Mouse (Mus musculus) limb, embryonic 11.5 days (tissue): ENCODE results near the gene Kcnj9. TPM values are rescaled to one million over a fixed set of nuclear protein-coding genes. Genes with fewer than 3 reads are reported as not detected.
A peak's percentile ranks its signal among the peaks of the same experiment; 100 is the strongest.

Source experiments
- ATAC-seq: fragments of 200-750 bp; cut with Nextera tagmentation; 2 replicates; pipeline ENCODE4 v1.8.0; 2017; ENCODE audit warnings: low read depth; ENCODE audit not compliant: insufficient number of reproducible peaks, low FRiP score, low TSS enrichment
- DNase-seq: peaks from one replicate; pipeline ENCODE4 v3.0.0-alpha.2; 2015; ENCODE audit warnings: low spot score
- H3K27ac ChIP-seq: fragments of 300-500 bp; sonication (generic); replicated peaks from 2 replicates; pipeline ENCODE4 v1.5.1; 2014; ENCODE audit warnings: low read depth, mild to moderate bottlenecking, low read length
- H3K27me3 ChIP-seq: fragments of 300-500 bp; sonication (generic); 2 replicates; pipeline ENCODE4 v1.6.1; 2014; ENCODE audit warnings: mild to moderate bottlenecking, low read length, mixed read lengths; ENCODE audit not compliant: control insufficient read depth, insufficient read depth
- H3K36me3 ChIP-seq: fragments of 300-500 bp; sonication (generic); 2 replicates; pipeline ENCODE4 v1.6.1; 2014; ENCODE audit warnings: mild to moderate bottlenecking, low read length, moderate library complexity, mixed read lengths; ENCODE audit not compliant: control insufficient read depth, insufficient read depth
- H3K4me1 ChIP-seq: fragments of 300-500 bp; sonication (generic); 2 replicates; pipeline ENCODE4 v1.6.1; 2014; ENCODE audit warnings: low read length, mixed read lengths; ENCODE audit not compliant: control insufficient read depth, insufficient read depth
- H3K4me2 ChIP-seq: fragments of 300-500 bp; sonication (generic); 2 replicates; pipeline ENCODE4 v1.6.1; 2014; ENCODE audit warnings: low read depth, mild to moderate bottlenecking, moderate library complexity; ENCODE audit not compliant: severe bottlenecking
- H3K4me3 ChIP-seq: fragments of 300-500 bp; sonication (generic); 2 replicates; pipeline ENCODE4 v1.5.1; 2014; ENCODE audit warnings: low read depth, low read length
- H3K9ac ChIP-seq: fragments of 300-500 bp; sonication (generic); 2 replicates; pipeline ENCODE4 v1.6.1; 2014; ENCODE audit warnings: mild to moderate bottlenecking, low read length
- H3K9me3 ChIP-seq: fragments of 300-500 bp; sonication (generic); 2 replicates; pipeline ENCODE4 v1.6.1; 2016; ENCODE audit warnings: low read length; ENCODE audit not compliant: control insufficient read depth
- WGBS: fragments of 180-500 bp; shearing (Covaris S2); extraction: QIAGEN DNeasy Blood & Tissue Kit; methylation state at CpG from one replicate; pipeline ENCODE4 v1.1.7; 2014; 5-methylcytosine and 5-hydroxymethylcytosine counted together
- polyA plus RNA-seq: library from polyadenylated mRNA; unstranded; fragments of >200 nt; fragmentation: Nextera tagmentation; extraction: Ambion mirVana; gene quantifications from 2 replicates; pipeline ENCODE4 v1.2.1, GENCODE M21; 2014

Kcnj9 gene
- polyA plus RNA-seq, 1 experiment from 2014 or later, result not detected

DNA sequence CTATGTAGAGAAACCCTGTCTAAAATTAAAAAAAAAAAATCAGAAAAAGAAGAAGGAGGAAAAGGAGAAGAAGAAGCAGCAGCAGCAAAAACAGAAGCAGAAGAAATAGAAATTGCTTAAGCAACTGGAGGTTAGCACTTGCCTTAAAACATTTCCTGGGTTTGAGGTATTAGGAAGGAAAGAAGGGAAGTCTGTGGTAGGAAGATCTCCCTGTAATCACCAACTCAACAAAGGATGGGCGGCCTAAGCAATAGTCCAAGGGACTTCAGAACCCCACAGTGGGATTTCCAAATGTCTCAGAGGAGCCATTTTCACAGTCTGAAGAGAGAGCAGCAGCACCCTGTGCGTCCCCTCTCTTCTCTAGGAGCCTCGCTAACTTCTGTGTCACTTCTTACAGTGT lies 23.3 kb upstream of the Kcnj9 start:
- Histone ChIP-seq H3K4me3 (no peak overlapping the region), H3K4me2 (no peak overlapping the region), H3K36me3 (no peaks in the 10 kb centered on the region), H3K27me3 (peaks cover 10% of the 10 kb centered on the region; the same call in 1 of the 2 replicates), H3K27ac (no peak overlapping the region), H3K9me3 (no peaks in the 10 kb centered on the region), H3K9ac (no peak overlapping the region), H3K4me1 (peaks cover 8% of the 10 kb centered on the region; the same call in 1 of the 2 replicates)
- ATAC-seq, result no peak
- 84% methylated on average over 3 of the region's 3 CpGs for WGBS
- no peak for DNase-seq

GRCm38 (mm10) chr1:172352001-172352400 lies 22.9 kb upstream of the Kcnj9 start:
- no peak for DNase-seq
- ATAC-seq, result no peak
- Histone ChIP-seq H3K4me2 (no peak overlapping the region), H3K4me3 (no peak overlapping the region), H3K9me3 (no peaks in the 10 kb centered on the region), H3K9ac (no peak overlapping the region), H3K36me3 (no peaks in the 10 kb centered on the region), H3K4me1 (peaks cover 8% of the 10 kb centered on the region; the same call in 1 of the 2 replicates), H3K27ac (no peak overlapping the region), H3K27me3 (peaks cover 10% of the 10 kb centered on the region; the same call in 1 of the 2 replicates)
- 85% methylated on average over 6 of the region's 6 CpGs for WGBS

DNA sequence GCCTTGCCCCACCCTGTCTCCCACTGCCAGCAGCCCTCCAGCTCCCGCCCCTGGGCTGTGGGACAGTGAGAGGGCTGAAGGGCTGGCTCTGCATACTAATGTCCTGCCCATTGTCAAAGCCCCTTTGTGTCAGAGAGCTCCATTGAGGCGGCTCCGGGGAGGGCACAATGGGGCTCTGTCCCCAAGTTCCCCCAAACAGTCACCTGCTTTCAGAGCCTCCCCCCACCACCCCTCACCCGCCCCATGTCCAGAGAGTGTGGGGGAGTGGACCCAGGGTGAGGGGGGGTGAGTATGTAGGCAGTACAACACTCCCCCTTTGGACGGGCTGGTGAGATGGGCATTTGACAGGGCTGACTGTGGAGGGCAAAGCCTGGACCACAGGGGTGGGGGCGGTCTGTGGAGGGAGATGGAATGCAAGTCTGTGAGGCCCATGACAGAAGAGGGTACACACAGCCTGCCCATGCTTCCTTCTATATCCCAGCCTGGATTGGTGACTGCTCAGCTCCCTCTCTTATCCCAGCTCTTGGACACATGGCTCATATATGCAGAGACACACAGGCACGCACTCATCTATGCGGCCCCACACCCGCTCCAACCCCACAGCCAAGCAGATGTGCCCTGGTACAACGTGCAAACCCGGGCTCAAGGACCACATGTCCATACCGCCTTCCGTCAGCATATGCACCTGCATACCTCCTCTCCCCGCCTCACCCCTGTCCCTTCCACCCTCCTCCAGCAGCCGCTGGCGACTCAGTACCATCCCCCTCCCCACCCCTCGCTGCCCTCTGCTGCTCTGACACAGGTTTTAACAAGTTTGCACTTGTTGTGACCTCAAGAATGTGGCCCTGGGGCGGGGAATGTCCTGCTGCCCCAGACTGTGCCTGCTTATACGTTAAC lies 21.0 kb upstream of the Kcnj9 start:
- Histone ChIP-seq H3K27ac (no peak overlapping the region), H3K9ac (no peak overlapping the region)

DNA sequence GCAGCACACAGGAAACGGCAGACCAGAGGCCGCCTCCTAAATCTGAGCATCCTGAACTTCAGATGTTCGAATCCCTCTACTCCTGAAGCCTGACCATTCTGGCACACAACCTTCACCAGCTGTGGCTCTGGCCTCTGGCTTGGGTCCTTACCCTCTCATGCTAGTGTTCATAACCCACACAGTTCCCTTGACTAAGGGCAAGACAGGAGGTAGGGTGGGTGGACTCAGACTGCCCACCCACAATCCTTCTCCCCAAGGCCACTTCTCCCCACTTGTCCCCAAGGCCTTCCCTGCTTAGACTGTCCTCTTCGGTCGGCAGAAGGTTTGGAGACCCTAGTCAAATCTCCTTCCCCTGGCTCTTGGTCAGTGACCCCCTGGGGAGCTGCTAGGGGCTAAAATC lies 20.4 kb upstream of the Kcnj9 start:
- H3K27ac ChIP-seq, result no peak overlapping the region
- H3K4me2 ChIP-seq, result no peak overlapping the region
- H3K4me3 ChIP-seq, result no peak overlapping the region
- WGBS, result 68% methylated on average over 5 of the region's 5 CpGs
- no peak overlapping the region for H3K9ac ChIP-seq
- no peaks in the 10 kb centered on the region for H3K9me3 ChIP-seq
- H3K27me3 ChIP-seq, result peaks cover 10% of the 10 kb centered on the region; the same call in 1 of the 2 replicates
- peaks cover 8% of the 10 kb centered on the region; the same call in 1 of the 2 replicates for H3K4me1 ChIP-seq
- H3K36me3 ChIP-seq, result no peaks in the 10 kb centered on the region
- no peak for DNase-seq
- no peak for ATAC-seq

More for the DNA sequence above, 21.0 kb upstream of the Kcnj9 start:
- no peaks in the 10 kb centered on the region for H3K36me3 ChIP-seq
- H3K27me3 ChIP-seq, result peaks cover 10% of the 10 kb centered on the region; the same call in 1 of the 2 replicates
- H3K9me3 ChIP-seq, result no peaks in the 10 kb centered on the region
- peak; percentile 65 for ATAC-seq
- peak; percentile 70 for DNase-seq
- H3K4me3 ChIP-seq, result no peak overlapping the region
- 14% methylated on average over 19 of the region's 19 CpGs for WGBS
- peak overlapping the region; percentile 7 for H3K4me2 ChIP-seq
- peaks cover 8% of the 10 kb centered on the region; the same call in 1 of the 2 replicates for H3K4me1 ChIP-seq

GRCm38 (mm10) chr1:172347382-172347781 lies 18.3 kb upstream of the Kcnj9 start:
- Histone ChIP-seq H3K4me1 (peaks cover 8% of the 10 kb centered on the region; the same call in 1 of the 2 replicates), H3K9ac (no peak overlapping the region), H3K27me3 (peaks cover 12% of the 10 kb centered on the region), H3K9me3 (no peaks in the 10 kb centered on the region; the same call in 1 of the 2 replicates), H3K27ac (no peak overlapping the region), H3K36me3 (no peaks in the 10 kb centered on the region), H3K4me2 (no peak overlapping the region), H3K4me3 (no peak overlapping the region)
- 86% methylated on average over 12 of the region's 12 CpGs for WGBS
- DNase-seq (no peak), ATAC-seq (no peak)

DNA sequence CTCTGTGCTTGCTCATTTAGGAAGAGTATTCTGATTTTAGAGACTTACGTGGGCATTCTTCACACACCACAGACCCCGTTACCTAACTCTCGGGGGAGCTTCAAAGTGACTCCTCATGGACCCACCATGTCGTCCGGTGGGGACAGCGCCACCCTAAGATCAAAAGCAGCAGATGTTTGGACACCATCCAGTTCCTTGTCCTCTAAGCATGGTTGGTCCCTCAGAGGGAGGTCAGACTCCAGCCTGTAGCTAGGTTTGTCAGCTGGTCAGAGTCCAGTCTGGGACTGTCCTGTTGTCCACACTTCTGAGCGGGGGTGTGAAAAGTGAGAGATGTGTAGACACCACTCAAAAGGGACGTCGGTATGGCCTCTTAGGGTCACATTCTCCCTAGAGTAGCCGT lies 17.6 kb upstream of the Kcnj9 start:
- no peaks in the 10 kb centered on the region; the same call in 1 of the 2 replicates for H3K9me3 ChIP-seq
- no peak overlapping the region for H3K4me2 ChIP-seq
- H3K4me1 ChIP-seq, result peaks cover 8% of the 10 kb centered on the region; the same call in 1 of the 2 replicates
- no peak overlapping the region for H3K9ac ChIP-seq
- ATAC-seq (no peak), DNase-seq (no peak)
- peaks cover 18% of the 10 kb centered on the region for H3K27me3 ChIP-seq
- 87% methylated on average over 10 of the region's 10 CpGs for WGBS
- no peaks in the 10 kb centered on the region for H3K36me3 ChIP-seq
- no peak overlapping the region for H3K4me3 ChIP-seq
- no peak overlapping the region for H3K27ac ChIP-seq

GRCm38 (mm10) chr1:172344820-172345219 lies 15.7 kb upstream of the Kcnj9 start:
- ATAC-seq (no peak), DNase-seq (no peak)
- H3K27ac ChIP-seq, result no peak overlapping the region
- H3K27me3 ChIP-seq, result peaks cover 25% of the 10 kb centered on the region
- H3K9me3 ChIP-seq, result no peaks in the 10 kb centered on the region; the same call in 1 of the 2 replicates
- H3K4me2 ChIP-seq, result no peak overlapping the region
- peaks cover under 1% of the 10 kb centered on the region; the same call in 1 of the 2 replicates for H3K4me1 ChIP-seq
- no peaks in the 10 kb centered on the region for H3K36me3 ChIP-seq
- WGBS, result 80% methylated on average over 7 of the region's 7 CpGs
- H3K4me3 ChIP-seq, result no peak overlapping the region
- H3K9ac ChIP-seq, result no peak overlapping the region

DNA sequence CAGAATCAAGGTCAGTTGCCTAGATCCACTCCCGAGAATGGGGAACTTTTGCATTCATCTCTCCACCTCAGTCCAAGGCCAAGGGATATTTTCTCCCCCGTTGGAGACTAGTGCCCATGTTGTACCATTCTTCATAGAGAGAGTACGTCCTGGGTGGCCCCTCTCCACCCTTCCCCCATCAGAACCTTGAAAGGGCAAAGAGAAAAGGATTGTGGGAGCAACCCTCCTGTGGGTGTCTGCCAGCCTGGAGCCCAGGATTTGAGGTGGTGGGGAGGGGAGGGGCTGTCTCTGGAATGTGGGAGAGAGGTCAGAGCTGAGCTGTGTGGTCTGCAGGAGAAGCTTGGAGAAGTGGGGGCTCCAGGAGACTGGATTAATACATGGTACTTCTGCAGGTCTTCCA lies 14.8 kb upstream of the Kcnj9 start:
- Histone ChIP-seq H3K36me3 (no peaks in the 10 kb centered on the region), H3K4me2 (no peak overlapping the region), H3K9ac (no peak overlapping the region), H3K27me3 (peaks cover 22% of the 10 kb centered on the region), H3K9me3 (no peaks in the 10 kb centered on the region; the same call in 1 of the 2 replicates), H3K27ac (no peak overlapping the region), H3K4me3 (no peak overlapping the region), H3K4me1 (no peaks in the 10 kb centered on the region)
- 74% methylated on average over 3 of the region's 3 CpGs for WGBS
- DNase-seq (no peak), ATAC-seq (no peak)
